Mouse (Mus musculus) 3134 (cell line): ENCODE data around the gene Ect2.

ENCODE experiments used
- DNase-seq: peaks from one replicate; pipeline ENCODE4 v3.0.0-alpha.2; 2011; ENCODE audit warnings: low spot score; ENCODE audit not compliant: insufficient read length; ENCODE audit errors: extremely low read depth

The Ect2 gene

DNA sequence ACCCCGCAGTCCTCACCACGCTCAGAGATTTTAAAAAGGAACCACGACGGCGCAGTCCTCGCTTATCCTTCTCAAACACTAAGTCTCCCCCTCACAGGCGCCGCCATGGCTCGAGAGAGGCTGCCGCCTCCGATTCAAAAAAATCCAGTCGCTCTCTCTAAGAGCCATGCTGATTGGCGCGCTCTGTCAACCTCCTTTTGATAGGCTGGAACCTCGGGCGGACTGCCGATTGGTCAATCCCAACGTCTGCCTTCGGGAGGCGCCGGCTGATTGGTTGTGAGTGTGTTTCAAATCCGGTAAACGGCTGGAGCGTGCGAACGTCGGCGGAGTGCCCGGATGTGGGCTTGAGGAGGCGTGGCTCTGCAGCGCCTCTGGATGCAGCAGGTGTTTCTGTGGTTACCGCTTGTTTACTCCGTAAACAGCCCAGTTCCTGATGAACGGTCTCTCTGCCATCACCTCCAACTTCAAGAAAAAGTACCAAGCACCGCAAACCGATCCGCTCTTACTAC is at the start of gene Ect2:
Gene Ect2, minus strand, starts transcription at position 178 of the 509 bp plus-strand sequence.
- DNase-seq, result peak; percentile 99

DNA sequence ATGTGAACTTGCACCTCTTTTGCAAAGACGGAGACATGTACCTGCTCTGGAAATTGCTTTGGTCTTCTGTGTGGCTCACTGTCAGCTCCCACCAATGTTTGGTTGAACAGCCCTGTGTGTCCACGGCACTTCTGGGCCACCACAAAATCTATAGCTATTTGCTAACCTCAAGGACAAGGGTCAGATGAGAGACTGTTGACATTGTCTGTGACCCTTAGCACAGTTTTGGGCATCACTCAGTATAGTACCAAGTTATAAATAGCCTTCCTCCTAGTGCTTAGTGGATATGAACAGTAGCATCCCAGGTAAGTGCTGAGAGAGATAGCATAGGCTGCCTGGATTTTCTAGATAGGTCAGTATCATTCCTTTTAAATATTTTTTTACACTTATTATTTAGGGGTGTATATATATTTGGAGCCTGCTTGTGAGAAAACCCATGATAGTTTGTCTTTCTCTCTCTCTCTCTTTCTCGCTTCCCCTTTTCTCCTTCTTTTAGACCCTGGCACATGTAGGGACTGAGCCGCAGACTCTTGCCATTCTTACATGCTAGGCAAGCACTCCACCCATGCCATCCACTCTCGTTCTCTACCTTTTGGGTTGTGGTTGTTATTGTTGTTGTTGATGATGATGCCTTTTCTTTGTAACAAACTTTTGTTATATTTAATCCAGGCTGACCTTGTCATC is 48.2 kb upstream of the Ect2 start:
- DNase-seq, result no peak

DNA sequence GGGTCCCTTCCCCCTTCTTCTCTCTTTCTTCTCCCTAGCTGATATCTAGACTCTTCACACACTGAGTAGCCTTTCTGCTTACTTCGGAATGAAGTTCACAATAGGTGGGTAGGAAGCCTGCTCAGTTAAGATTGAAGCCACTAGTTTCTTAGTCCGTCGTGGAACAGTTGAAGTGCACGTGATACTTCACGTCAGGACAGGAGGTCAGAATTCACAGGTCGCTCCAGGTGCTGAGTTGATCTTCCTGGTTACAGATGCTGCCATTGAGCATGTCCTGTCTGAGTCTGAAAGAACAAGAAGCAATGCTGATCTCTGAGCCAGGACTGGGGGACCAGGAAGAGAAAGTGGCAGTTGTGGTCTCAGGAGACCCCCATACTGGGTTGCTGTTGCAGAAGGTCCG is 45.4 kb upstream of the Ect2 start:
- no peak for DNase-seq

DNA sequence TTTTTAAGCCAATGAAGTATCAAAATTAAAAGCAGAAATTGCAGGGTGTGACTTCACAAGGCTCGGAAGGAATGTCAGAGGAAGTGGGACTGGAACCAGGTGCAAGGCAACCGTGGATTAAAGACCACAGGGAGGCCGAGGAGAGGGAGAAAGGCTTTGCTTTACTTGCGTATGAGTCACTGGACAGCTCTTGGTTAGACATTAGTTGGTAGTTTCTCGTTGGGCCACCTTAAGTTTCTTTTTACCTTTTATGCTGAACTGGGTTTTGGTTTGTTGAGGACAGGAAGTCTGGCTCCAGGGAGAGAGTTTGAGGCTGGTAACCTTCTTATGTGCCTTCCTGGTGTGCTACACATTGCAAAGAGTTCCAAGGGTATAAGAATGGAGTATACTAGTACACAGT is 44.1 kb upstream of the Ect2 start:
- DNase-seq, result no peak

GRCm38 (mm10) chr3:27196529-27196928 is 42.9 kb upstream of the Ect2 start:
- no peak for DNase-seq

- DNase-seq, result no peak
Observed at GRCm38 (mm10) chr3:27195573-27196227, 42.0 kb upstream of the Ect2 start.

DNA sequence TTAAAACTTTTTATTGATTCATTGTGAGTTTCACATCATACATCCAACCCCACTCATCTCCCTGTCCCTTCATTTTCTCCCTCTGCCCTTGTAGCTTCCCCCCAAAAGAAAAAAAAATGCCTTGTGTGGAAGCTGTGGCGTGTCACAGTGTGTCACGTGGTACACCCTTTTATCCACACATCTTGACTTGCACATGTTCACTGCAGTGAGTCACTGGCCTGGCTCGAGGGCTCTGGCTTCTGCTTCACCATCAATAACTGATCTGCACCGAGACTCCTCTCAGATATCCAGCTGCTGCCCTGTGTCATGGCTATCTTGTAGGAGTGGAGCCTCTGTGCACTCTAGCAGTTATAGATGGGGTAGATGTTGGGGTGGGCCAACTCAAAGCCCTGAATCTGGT is 41.5 kb upstream of the Ect2 start:
- DNase-seq, result peak; percentile 46

DNA sequence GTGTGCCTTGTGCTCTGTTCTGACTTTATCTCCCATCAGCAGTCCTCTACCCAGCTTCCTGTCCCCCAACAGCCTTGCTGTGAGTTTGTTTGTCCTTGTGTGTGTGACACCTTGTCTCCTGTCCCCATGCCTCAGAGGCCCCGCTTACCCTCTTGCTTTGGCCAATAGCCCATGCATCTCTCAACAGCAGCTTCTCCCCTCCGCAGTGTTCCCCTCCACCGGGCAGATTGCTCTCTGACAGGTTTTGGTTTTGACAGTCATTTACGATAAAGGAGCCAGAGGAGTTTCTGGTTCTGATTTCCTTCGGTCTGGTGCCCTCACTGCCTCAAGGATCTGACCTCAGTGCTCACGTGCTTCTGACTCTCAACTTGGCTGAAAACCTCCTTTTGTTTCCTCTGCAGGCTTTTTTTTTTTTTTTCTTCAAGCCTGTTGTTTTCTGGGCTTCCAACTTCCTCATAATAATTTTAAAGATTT is 40.2 kb upstream of the Ect2 start:
- no peak for DNase-seq

GRCm38 (mm10) chr3:27191856-27192255 is 38.2 kb upstream of the Ect2 start:
- DNase-seq, result no peak

DNA sequence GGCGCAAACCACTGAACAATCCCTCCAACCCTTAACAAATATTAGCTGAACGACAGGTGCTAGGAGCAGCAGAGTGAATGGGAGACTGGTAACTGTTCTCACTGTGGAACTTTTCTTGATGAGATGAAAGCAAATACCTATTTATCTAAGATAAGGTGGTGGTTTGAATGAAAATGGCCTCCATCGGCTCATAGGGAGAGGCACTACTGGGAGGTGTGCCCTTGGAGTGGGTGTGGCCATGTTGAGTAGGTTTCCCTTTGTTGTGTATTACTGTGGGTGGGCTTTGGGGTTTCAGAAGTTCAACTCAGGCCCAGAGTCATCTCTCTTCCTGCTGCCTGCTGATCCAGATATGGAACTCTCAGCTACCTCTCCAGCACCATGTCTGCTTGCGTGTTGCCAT is 37.2 kb upstream of the Ect2 start:
- no peak for DNase-seq

GRCm38 (mm10) chr3:27189320-27190261 is 35.9 kb upstream of the Ect2 start:
- no peak for DNase-seq

DNA sequence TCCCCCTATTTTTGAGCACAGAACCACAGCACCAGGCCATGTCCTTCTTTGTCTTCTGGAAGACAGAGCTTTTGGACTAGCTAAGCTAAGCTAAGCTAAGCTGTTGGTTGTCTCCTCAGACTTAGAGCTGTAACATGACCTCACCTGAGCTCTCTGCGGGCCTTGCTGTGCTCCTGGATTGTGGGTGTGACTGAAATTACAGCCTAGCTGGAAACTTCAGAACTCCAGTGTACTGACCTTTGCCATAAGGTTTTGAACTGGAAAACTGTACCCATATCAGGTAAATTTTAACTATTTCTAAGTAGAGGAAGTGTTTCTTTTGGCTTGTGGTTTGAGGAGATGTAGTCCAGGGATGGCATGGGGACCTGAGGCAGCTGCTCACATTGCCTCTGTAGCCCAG is 34.7 kb upstream of the Ect2 start:
- no peak for DNase-seq

- no peak for DNase-seq
Observed at GRCm38 (mm10) chr3:27183601-27184175, 30.0 kb upstream of the Ect2 start.

DNA sequence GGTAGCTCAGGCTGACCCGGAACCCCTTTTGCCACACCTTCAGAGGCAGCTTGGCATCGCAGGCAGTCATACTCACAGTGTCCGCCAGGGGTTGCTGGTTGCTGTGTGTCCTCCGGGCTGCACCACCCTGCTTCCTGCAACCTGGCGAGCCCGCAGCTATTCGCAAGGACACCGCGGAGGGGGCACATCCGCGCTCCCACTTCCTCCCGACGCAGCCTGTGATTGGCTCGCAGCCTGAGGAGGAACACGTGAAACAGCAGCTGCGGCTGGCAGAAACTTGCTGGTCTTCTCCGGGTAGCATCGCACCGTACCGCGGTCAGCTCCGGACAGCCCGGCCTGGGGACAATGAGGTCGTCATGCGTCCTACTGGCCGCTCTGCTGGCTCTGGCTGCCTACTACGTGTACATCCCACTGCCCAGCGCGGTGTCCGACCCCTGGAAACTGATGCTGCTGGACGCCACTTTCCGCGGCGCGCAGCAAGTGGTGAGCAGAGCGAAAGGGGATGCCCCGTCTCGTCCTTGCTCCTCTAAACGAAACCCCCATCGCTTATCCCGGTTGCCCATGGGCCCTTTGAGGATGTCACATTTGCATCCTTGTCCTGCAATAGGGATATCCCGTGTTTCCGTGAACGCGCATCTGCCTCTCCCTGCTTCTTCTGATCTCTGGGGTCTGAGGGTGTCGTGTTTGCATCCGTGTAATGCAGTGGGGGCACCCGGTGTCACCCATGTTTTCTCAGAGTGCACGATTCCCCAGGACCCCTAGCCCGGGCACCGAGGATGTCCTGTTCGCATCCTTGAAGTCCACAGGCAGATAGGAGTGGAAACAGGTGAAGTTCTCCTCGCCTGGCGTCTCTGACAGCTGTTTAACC is 29.3 kb upstream of the Ect2 start, which contains the start of gene Nceh1:
Gene Nceh1, plus strand, starts transcription at position 233 of the 868 bp plus-strand sequence.
- peak; percentile 94 for DNase-seq

DNA sequence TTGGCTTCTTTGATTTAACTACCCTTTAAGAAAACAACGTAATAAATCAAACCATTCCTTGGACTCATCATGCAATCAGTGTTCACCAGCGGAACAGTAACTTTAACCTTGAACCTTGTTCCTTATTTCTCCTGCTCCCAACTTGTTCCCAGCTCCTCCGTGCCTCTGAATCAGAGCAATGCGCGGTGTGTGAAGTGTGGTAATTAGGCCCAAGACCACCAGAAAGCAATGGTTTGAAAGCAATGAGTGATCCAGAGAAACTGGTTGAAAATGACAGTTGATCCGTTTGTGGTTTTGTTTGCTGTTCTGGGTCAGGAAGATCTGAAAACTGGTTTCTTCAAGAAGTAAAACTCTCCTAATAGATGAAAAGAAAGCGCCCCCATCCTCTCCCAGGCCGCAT is 26.0 kb upstream of the Ect2 start:
- DNase-seq, result no peak

DNA sequence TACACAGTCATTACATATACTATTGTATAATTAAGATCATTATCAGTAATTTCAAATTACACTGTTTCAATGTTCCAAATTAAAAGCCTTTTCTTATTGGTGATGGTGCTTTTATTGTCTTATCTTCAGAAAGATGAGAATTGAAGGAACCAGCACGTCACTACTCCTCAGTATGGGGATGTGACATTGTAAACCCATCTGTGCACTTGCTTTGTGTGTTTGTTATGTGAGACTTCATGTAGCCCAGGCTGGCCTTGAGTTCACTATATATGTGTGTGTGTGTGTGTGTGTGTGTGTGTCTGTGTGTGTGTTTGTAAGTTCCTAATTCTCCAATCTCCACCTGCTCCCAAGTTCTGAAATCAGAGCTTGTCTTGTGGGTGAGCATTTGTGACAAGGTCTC is 16.6 kb upstream of the Ect2 start:
- DNase-seq, result no peak

DNA sequence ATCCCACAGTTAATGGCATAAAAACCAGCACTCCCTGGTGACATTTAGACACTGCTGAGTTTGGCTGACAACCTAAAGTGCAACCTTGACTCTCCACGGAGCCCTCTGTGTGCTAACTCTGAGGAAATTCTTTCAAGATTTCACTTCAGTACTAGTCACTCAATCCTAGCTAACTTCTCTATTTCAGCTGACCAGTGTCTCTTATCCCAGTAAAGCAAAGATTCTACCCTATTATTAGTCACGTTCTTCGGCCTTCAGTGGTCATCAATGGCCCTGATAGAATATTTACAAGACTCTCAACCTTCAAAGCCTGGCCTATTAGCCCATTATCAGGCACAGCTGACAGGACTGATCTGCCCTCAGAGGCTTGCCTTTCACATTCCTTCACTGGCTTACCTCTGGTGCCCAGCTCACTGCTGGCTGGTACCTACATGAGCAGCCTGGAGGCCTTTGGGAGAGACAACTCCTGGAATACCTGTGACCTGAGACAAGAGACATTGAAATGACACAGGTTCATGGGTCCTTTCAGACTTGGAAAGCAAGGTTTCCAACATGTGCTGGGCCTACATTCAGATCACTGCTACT is 11.9 kb upstream of the Ect2 start:
- DNase-seq, result no peak

DNA sequence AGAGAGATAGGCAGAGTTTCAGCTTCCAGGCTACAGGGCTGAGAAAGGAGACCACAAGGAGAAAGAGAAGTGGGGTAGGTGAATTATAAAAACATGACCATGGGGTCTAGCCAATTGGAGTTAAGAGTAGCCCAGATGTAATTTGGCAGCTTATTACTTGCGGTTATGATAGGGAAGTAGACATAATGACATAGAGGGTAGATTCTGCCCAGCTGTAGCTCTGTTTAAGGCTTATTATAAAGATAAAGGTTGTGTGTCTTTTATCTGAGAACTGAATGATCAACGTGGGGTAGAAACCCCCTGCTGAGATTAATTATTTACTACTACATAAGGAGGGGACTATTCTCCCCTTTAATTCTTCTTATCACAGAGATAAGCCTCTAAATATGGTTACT is 8.7 kb upstream of the Ect2 start:
- DNase-seq, result no peak

DNA sequence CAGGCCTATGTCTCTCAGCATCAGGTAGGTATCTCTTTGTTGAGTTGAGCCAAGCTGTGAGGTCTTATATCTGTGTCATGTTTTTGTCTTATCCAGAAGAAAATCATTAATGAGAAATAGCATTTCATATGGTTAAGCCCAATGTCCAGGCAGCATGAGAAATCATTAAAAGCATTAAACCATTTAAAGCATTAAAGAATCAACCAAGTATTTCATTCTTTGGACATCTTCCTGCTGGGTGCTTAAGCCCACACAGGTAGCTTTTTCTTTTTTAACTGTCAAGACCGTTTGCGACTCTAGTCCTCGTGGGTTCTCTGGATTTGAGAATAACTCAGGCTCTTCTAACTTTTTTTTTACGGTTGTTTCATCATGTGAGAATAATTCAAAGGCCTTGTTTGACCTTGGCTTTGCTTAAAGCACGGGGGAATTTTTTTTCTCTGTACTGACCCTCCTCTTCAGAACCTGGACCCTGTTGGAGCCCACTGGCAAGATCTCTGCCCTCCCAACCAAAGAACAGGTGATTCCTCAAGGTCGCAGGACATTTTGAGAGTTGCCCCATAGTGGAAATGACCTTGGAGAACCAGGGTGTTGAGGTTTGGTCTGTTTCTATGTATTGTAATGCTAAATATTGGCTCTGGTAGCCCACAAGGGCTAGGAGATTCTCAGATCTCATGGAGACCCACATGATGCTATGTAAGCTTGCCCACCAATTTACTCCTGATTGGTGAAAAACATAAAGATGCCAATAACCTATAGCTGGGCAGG is 8.1 kb upstream of the Ect2 start:
- no peak for DNase-seq
